Mouse (Mus musculus) cerebellum, adult 9-11 months (tissue): ENCODE data around the gene Gatad2a.
"Not testable (repeated sequence)": the region's sequence is repeated elsewhere in the genome, so short reads cannot be mapped to it uniquely, and the experiment has no call there.

Source experiments
- DNase-seq: peaks from one replicate; pipeline ENCODE4 v3.0.0; 2022

Gene Gatad2a

DNA sequence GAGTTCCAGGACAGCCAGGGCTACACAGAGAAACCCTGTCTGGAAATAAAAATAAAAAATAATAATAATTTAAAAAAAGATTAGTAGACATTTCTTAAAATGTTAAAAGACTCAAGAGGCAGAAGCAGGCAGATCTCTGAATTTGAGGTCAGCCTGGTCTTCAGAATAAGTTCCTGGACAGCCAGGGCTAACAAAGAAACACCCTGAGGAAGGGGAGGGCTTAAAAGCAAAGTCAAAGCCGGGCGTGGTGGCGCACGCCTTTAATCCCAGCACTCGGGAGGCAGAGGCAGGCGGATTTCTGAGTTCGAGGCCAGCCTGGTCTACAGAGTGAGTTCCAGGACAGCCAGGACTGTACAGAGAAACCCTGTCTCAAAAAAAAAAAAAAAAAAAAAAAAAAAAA, 7.2 kb downstream of the Gatad2a start:
- not testable (repeated sequence) for DNase-seq

GRCm38 (mm10) chr8:69987744-69988143, 8.4 kb downstream of the Gatad2a start:
- no peak for DNase-seq

GRCm38 (mm10) chr8:69984876-69985553, 11.2 kb downstream of the Gatad2a start:
- no peak for DNase-seq

- DNase-seq: no peak
These were observed 17.7 kb downstream of the Gatad2a start for GRCm38 (mm10) chr8:69978456-69978855.

GRCm38 (mm10) chr8:69974806-69975205, 21.4 kb downstream of the Gatad2a start:
- no peak for DNase-seq

DNA sequence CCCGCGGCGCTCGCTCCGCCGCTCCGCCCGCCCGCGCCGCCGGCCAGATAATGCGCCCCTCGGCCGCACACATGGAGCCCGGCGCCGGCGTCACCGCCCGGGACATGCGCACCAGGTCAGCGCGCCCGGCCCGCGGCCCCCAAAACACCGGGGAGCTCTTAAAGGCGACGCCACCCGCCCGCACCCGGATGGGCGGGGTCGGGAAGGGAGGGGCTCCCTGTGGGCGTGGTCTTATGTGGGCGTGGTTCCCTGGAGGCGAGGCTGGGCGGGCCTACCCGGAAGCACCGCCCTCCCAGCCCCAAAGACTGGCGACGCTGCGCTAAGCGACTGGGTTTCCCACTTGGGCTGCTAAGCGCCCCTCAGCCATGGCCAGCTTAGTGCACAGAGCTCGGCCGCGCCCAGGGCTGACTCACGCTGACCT, 22.0 kb downstream of the Gatad2a start:
- DNase-seq: peak; percentile 94

DNA sequence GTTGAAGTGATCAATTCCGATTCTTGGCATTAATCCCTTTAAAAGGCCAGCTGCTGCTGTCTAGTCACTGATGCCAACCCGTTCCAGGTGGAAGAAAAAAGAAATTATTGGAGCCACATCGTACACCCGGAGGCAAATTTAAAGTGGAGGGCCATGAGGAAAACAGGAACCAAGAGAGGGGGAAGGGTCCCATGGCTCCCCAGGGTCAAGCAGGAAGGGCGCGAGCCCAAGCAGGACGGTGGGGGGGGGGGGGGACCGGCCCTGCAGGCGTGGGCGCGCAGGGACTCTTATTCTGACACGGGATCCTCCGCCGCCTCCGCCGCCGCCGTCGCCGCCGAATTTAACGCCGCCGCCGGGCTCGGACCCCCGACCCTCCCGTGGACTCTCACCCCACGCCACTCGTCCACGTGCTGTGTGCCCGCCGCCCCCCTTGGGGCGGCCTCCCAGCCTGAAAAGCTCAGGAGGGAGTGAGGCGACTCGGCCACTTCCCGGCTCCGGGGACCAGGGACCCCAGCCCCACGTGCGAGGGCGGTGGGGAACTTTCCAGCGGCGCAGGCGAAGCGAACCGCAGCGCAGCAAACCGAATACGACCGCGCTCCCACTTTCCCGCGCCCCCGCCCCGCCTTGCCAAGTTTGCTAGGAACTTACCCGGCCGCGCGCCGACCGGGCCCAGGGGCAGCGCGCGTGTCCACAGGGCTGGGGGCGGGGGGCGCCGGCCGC, 22.6 kb downstream of the Gatad2a start:
- no peak for DNase-seq

GRCm38 (mm10) chr8:69973063-69973441, 23.1 kb downstream of the Gatad2a start:
- DNase-seq: no peak

GRCm38 (mm10) chr8:69970880-69971279, 25.3 kb downstream of the Gatad2a start:
- DNase-seq: no peak

GRCm38 (mm10) chr8:69967291-69967933, 28.8 kb downstream of the Gatad2a start:
- no peak for DNase-seq

DNA sequence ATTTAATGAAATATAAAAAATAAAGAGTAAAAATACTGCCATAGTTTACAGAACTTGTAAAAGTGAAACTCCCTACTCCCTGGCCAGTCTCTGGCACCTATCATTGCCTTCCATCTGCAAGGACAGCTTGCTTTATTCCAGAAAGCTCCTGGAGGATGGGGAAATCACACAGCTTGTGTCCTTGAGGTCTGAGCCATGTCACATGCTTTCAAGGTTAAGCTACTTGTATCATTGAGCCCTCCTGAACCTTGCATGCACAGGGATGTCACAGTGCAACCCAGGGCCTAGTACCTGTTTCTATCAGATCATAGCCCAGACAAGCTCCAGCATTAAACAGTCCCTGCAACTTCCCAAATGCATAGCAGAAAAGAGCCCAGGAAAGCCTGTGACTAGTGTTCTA, 36.9 kb downstream of the Gatad2a start:
- DNase-seq: no peak

- DNase-seq: no peak
These were observed 38.3 kb downstream of the Gatad2a start for GRCm38 (mm10) chr8:69957879-69958278.

GRCm38 (mm10) chr8:69957419-69957818, 38.8 kb downstream of the Gatad2a start:
- DNase-seq: no peak

GRCm38 (mm10) chr8:69956651-69957050, 39.5 kb downstream of the Gatad2a start:
- DNase-seq: no peak

DNA sequence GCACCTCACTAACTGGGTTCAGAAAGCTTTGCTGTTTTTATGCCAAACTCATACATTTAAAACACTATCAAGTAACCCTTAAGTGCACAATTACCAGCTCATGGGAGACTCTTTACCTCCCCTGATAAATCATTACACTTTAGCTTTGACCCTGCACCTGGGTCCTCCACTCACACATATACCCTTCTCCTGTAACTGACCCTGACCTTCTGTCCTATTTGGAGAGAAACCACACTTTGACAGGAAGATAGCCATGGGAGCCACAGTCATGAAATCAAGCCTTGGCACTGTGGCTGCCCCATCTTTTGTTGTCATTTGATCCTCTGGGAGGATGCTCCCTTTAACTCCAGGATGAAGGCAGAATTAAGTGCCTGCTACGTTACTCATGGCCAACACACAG, 41.5 kb downstream of the Gatad2a start:
- no peak for DNase-seq

GRCm38 (mm10) chr8:69954213-69954612, 42.0 kb downstream of the Gatad2a start:
- no peak for DNase-seq

- no peak for DNase-seq
These were observed 45.9 kb downstream of the Gatad2a start for GRCm38 (mm10) chr8:69950300-69950699.

- DNase-seq: not testable (repeated sequence)
These were observed 53.7 kb downstream of the Gatad2a start for GRCm38 (mm10) chr8:69942495-69942894.

- no peak for DNase-seq
These were observed 55.8 kb downstream of the Gatad2a start for GRCm38 (mm10) chr8:69940386-69940785.

DNA sequence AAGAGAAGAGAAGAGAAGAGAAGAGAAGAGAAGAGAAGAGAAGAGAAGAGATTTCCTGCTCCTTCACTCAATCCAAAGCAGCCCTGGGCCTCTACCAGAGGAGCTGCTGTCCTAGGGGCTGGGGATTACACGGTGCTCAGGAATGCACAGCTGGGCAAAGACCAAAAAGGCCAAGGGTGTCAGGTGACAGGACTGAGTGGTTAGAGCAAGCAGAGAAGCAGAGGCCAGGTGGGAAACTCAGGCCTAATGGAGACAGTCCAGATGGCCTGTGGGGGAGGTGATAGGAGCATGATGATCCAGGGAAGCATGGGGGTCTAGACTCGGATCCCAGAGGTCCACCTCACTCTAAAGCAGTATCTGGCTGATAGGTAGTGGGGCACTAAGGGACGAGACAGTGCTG, 56.6 kb downstream of the Gatad2a start:
- no peak for DNase-seq

DNA sequence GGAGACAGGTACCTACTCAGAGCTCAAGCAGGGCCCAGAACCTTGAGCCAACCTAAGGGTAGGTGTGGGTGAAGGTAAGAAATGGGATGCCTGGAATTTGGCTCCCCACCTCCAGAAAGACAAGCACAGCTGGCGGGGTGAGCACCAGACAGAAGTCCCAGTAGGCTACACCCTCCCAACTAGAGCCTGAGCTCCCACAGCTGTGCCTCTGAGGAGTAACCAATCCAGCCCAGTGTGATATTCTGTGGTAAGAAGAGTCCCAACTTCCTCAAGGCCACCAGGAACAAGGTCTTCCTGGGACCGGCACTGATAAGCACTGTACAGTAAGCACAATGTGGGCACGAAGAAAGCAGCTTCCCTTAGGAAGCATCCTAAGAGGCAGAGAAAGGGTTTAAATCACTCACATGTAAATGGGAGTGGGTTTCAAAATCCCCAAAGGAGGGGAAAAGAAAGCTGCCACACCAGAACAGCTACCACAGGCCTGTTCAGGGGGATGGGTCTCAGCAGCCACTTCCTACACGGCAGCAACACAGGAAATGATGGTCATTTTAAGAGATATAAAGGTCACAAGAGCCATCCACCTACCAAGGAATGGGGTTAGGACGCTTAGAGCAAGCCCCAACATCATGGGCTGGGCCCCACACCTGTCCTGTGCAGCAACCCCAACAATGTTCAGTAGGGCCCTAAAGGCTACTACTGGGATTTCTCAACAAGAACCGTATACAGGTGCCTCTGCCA, 57.8 kb downstream of the Gatad2a start:
- no peak for DNase-seq

GRCm38 (mm10) chr8:69937466-69937865, 58.7 kb downstream of the Gatad2a start:
- no peak for DNase-seq

- DNase-seq: no peak
These were observed 60.0 kb downstream of the Gatad2a start for GRCm38 (mm10) chr8:69936050-69936794.
